Mouse (Mus musculus): ENCODE data around the gene Nptn. TPM values are rescaled to one million over a fixed set of nuclear protein-coding genes. Genes with fewer than 3 reads are reported as not detected.

Nptn gene
- polyA plus RNA-seq, 1 experiment from 2014 or later = 50.7 TPM

- Histone ChIP-seq H3K36me3 (replicated peaks) (peaks cover 32% of the 10 kb centered on the region), H3K4me3 (no peak overlapping the region), H3K27ac (no peak overlapping the region), H3K27me3 (ENCODE audit: poor library complexity, severe bottlenecking) (no peaks in the 10 kb centered on the region), H3K9me3 (no peaks in the 10 kb centered on the region), H3K4me1 (peaks cover 12% of the 10 kb centered on the region)
- DNase-seq (ENCODE audit: extremely low spot score, low spot score) = no peak
- 64% methylated on average over 6 of the region's 6 CpGs for WGBS
These were observed 66.6 kb downstream of the Nptn start for GRCm38 (mm10) chr9:58648406-58649264.

- no peak for DNase-seq (ENCODE audit: extremely low spot score, low spot score)
- H3K27me3 ChIP-seq (ENCODE audit: poor library complexity, severe bottlenecking) = no peaks in the 10 kb centered on the region
- H3K36me3 ChIP-seq (replicated peaks) = peaks cover 26% of the 10 kb centered on the region
- peaks cover 12% of the 10 kb centered on the region for H3K4me1 ChIP-seq
- WGBS = 77% methylated on average over 4 of the region's 4 CpGs
- no peaks in the 10 kb centered on the region for H3K9me3 ChIP-seq
- no peak overlapping the region for H3K4me3 ChIP-seq
- H3K27ac ChIP-seq = no peak overlapping the region
These were observed 67.2 kb downstream of the Nptn start for GRCm38 (mm10) chr9:58649265-58649626.

- 59% methylated on average over 4 of the region's 4 CpGs for WGBS
- peaks cover 12% of the 10 kb centered on the region for H3K4me1 ChIP-seq
These were observed 70.0 kb downstream of the Nptn start for GRCm38 (mm10) chr9:58651993-58652392.

GRCm38 (mm10) chr9:58654494-58654893 is 72.5 kb downstream of the Nptn start:
- peaks cover 20% of the 10 kb centered on the region for H3K36me3 ChIP-seq (replicated peaks)
- no peak overlapping the region for H3K27ac ChIP-seq
- H3K4me1 ChIP-seq = no peaks in the 10 kb centered on the region
- H3K4me3 ChIP-seq = no peak overlapping the region
- no peak for DNase-seq (ENCODE audit: extremely low spot score, low spot score)
- no peaks in the 10 kb centered on the region for H3K27me3 ChIP-seq (ENCODE audit: poor library complexity, severe bottlenecking)
- 87% methylated on average over 4 of the region's 4 CpGs for WGBS
- H3K9me3 ChIP-seq = no peaks in the 10 kb centered on the region

More at GRCm38 (mm10) chr9:58651993-58652392, 70.0 kb downstream of the Nptn start:
- DNase-seq (ENCODE audit: extremely low spot score, low spot score) = no peak
- Histone ChIP-seq H3K36me3 (replicated peaks) (peaks cover 20% of the 10 kb centered on the region), H3K27ac (no peak overlapping the region), H3K9me3 (no peaks in the 10 kb centered on the region), H3K4me3 (no peak overlapping the region), H3K27me3 (ENCODE audit: poor library complexity, severe bottlenecking) (no peaks in the 10 kb centered on the region)

- WGBS = 65% methylated on average over 2 of the region's 2 CpGs
- DNase-seq (ENCODE audit: extremely low spot score, low spot score) = no peak
These were observed 74.4 kb downstream of the Nptn start for GRCm38 (mm10) chr9:58656396-58656795.

GRCm38 (mm10) chr9:58656824-58657223 is 74.8 kb downstream of the Nptn start:
- 92% methylated on average over 2 of the region's 2 CpGs for WGBS
- H3K9me3 ChIP-seq = no peaks in the 10 kb centered on the region
- no peak overlapping the region for H3K4me3 ChIP-seq
- no peak for DNase-seq (ENCODE audit: extremely low spot score, low spot score)
- peaks cover 23% of the 10 kb centered on the region for H3K36me3 ChIP-seq (replicated peaks)
- H3K27me3 ChIP-seq (ENCODE audit: poor library complexity, severe bottlenecking) = no peaks in the 10 kb centered on the region
- H3K27ac ChIP-seq = no peak overlapping the region
- no peaks in the 10 kb centered on the region for H3K4me1 ChIP-seq

More at GRCm38 (mm10) chr9:58656396-58656795, 74.4 kb downstream of the Nptn start:
- no peaks in the 10 kb centered on the region for H3K4me1 ChIP-seq
- H3K36me3 ChIP-seq (replicated peaks) = peaks cover 25% of the 10 kb centered on the region
- no peak overlapping the region for H3K27ac ChIP-seq
- H3K27me3 ChIP-seq (ENCODE audit: poor library complexity, severe bottlenecking) = no peaks in the 10 kb centered on the region
- H3K9me3 ChIP-seq = no peaks in the 10 kb centered on the region
- H3K4me3 ChIP-seq = no peak overlapping the region

GRCm38 (mm10) chr9:58657735-58658512 is 75.9 kb downstream of the Nptn start:
- Histone ChIP-seq H3K9me3 (no peaks in the 10 kb centered on the region), H3K27me3 (ENCODE audit: poor library complexity, severe bottlenecking) (no peaks in the 10 kb centered on the region), H3K4me1 (no peaks in the 10 kb centered on the region), H3K27ac (peak overlapping the region; percentile 42; the same call in 1 of the 2 replicates), H3K36me3 (replicated peaks) (peaks cover 30% of the 10 kb centered on the region), H3K4me3 (no peak overlapping the region)
- no peak for DNase-seq (ENCODE audit: extremely low spot score, low spot score)
- 87% methylated on average over 5 of the region's 5 CpGs for whole genome bisulfite sequencing

GRCm38 (mm10) chr9:58658596-58659309 is 76.7 kb downstream of the Nptn start:
- no peak for DNase-seq (ENCODE audit: extremely low spot score, low spot score)
- no peaks in the 10 kb centered on the region for H3K9me3 ChIP-seq
- no peak overlapping the region for H3K4me3 ChIP-seq
- H3K36me3 ChIP-seq (replicated peaks) = peaks cover 30% of the 10 kb centered on the region
- H3K27ac ChIP-seq = peak overlapping the region; percentile 42; the same call in 1 of the 2 replicates
- no peaks in the 10 kb centered on the region for H3K27me3 ChIP-seq (ENCODE audit: poor library complexity, severe bottlenecking)
- H3K4me1 ChIP-seq = no peaks in the 10 kb centered on the region
- 90% methylated on average over 4 of the region's 4 CpGs for WGBS

- no peak overlapping the region for H3K4me3 ChIP-seq
- no peaks in the 10 kb centered on the region for H3K9me3 ChIP-seq
- peaks cover 33% of the 10 kb centered on the region for H3K36me3 ChIP-seq (replicated peaks)
- 86% methylated on average over 3 of the region's 3 CpGs for WGBS
- H3K4me1 ChIP-seq = no peaks in the 10 kb centered on the region
- H3K27me3 ChIP-seq (ENCODE audit: poor library complexity, severe bottlenecking) = no peaks in the 10 kb centered on the region
- peak overlapping the region; percentile 70 for H3K27ac ChIP-seq
- DNase-seq (ENCODE audit: extremely low spot score, low spot score) = no peak
These were observed 77.3 kb downstream of the Nptn start for GRCm38 (mm10) chr9:58659331-58659730.

- no peak for DNase-seq (ENCODE audit: extremely low spot score, low spot score)
- Histone ChIP-seq H3K27ac (peak overlapping the region; percentile 70; the same call in 1 of the 2 replicates), H3K4me3 (no peak overlapping the region), H3K9me3 (no peaks in the 10 kb centered on the region), H3K4me1 (no peaks in the 10 kb centered on the region), H3K27me3 (ENCODE audit: poor library complexity, severe bottlenecking) (no peaks in the 10 kb centered on the region), H3K36me3 (replicated peaks) (peaks cover 29% of the 10 kb centered on the region)
- WGBS = 86% methylated on average over 9 of the region's 9 CpGs
These were observed 77.9 kb downstream of the Nptn start for GRCm38 (mm10) chr9:58659989-58660388.

GRCm38 (mm10) chr9:58660673-58661072 is 78.6 kb downstream of the Nptn start:
- Histone ChIP-seq H3K27ac (peak overlapping the region; percentile 56), H3K36me3 (replicated peaks) (peaks cover 32% of the 10 kb centered on the region), H3K9me3 (no peaks in the 10 kb centered on the region), H3K4me1 (no peaks in the 10 kb centered on the region), H3K27me3 (ENCODE audit: poor library complexity, severe bottlenecking) (no peaks in the 10 kb centered on the region), H3K4me3 (no peak overlapping the region)
- DNase-seq (ENCODE audit: extremely low spot score, low spot score) = no peak
- 94% methylated on average over 3 of the region's 3 CpGs for WGBS

GRCm38 (mm10) chr9:58662007-58662406 is 80.0 kb downstream of the Nptn start:
- Histone ChIP-seq H3K4me3 (no peak overlapping the region), H3K27me3 (ENCODE audit: poor library complexity, severe bottlenecking) (no peaks in the 10 kb centered on the region), H3K27ac (no peak overlapping the region), H3K9me3 (no peaks in the 10 kb centered on the region), H3K4me1 (peaks cover 3% of the 10 kb centered on the region; the same call in 1 of the 2 replicates), H3K36me3 (replicated peaks) (peaks cover 31% of the 10 kb centered on the region)
- 87% methylated on average over 4 of the region's 4 CpGs for WGBS
- no peak for DNase-seq (ENCODE audit: extremely low spot score, low spot score)

All from forebrain, embryonic 10.5 days (tissue).